Mouse (Mus musculus) heart, embryonic 13.5 days (tissue): ENCODE results near the gene 1500015O10Rik. TPM values are rescaled to one million over a fixed set of nuclear protein-coding genes. Genes with fewer than 3 reads are reported as not detected.

Experiments used
- ATAC-seq: fragments of 200-750 bp; cut with Nextera tagmentation; 2 replicates; pipeline ENCODE4 v1.8.0; 2017; ENCODE audit warnings: moderate TSS enrichment; ENCODE audit not compliant: insufficient number of reproducible peaks, low FRiP score, low TSS enrichment; ENCODE audit errors: extremely low read depth
- H3K27ac ChIP-seq: fragments of 300-500 bp; sonication (generic); replicated peaks from 2 replicates; pipeline ENCODE4 v1.5.1; 2015; ENCODE audit warnings: moderate library complexity, mild to moderate bottlenecking, inconsistent platforms
- H3K27me3 ChIP-seq: fragments of 300-500 bp; sonication (generic); replicated peaks from 2 replicates; pipeline ENCODE4 v1.6.1; 2015; ENCODE audit warnings: mild to moderate bottlenecking, inconsistent platforms
- H3K36me3 ChIP-seq: fragments of 300-500 bp; sonication (generic); 2 replicates; pipeline ENCODE4 v1.6.1; 2015; ENCODE audit warnings: mild to moderate bottlenecking, inconsistent platforms
- H3K4me1 ChIP-seq: fragments of 300-500 bp; sonication (generic); 2 replicates; pipeline ENCODE4 v1.6.1; 2015; ENCODE audit warnings: inconsistent platforms
- H3K4me2 ChIP-seq: fragments of 300-500 bp; sonication (generic); 2 replicates; pipeline ENCODE4 v1.6.1; 2015; ENCODE audit warnings: inconsistent platforms, mild to moderate bottlenecking, moderate library complexity
- H3K4me3 ChIP-seq: fragments of 300-500 bp; sonication (generic); 2 replicates; pipeline ENCODE4 v1.5.1; 2015; ENCODE audit warnings: moderate library complexity, mild to moderate bottlenecking, inconsistent platforms
- H3K9ac ChIP-seq: fragments of 300-500 bp; sonication (generic); 2 replicates; pipeline ENCODE4 v1.6.1; 2015; ENCODE audit warnings: inconsistent platforms, mild to moderate bottlenecking, moderate library complexity
- H3K9me3 ChIP-seq: fragments of 300-500 bp; sonication (generic); 2 replicates; pipeline ENCODE4 v1.6.1; 2016; ENCODE audit warnings: inconsistent platforms
- WGBS: fragments of 180-500 bp; shearing (Covaris S2); methylation state at CpG from one replicate; pipeline ENCODE4 v1.1.7; 2015; ENCODE audit warnings: mixed read lengths; 5-methylcytosine and 5-hydroxymethylcytosine counted together
- polyA plus RNA-seq: library from polyadenylated mRNA; unstranded; fragments of >200 nt; fragmentation: Nextera tagmentation; extraction: Ambion mirVana; gene quantifications from 2 replicates; pipeline ENCODE4 v1.2.1, GENCODE M21; 2015

The 1500015O10Rik gene
- polyA plus RNA-seq, result 9.9 and 10.3 TPM in 2 replicates

DNA sequence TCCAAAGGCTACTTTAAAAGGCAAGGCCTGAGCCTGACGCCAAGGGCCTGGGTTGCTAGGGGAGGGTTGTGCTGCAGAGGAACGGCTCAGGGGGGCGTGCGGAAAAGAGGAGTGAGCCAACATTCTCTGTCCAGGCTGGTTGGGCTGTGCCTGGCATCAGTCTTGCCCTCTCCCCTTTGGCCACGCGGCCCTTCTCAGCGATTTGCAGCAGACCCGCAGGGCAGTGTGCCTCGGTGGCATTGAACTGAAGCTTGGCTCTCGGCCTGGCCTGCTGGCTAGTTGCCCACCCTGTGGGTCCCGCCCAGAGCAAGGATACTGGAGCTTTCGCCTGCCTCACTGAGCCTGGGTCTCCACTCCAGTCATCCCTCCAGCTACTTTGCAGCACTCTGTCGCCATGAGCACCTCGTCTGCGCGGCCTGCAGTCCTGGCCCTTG lies at the start of gene 1500015O10Rik:
Gene 1500015O10Rik (plus strand): TSS at position 112 of the 434 bp plus-strand sequence.
- Histone ChIP-seq H3K4me1 (peaks cover 9% of the 10 kb centered on the region), H3K27me3 (no peaks in the 10 kb centered on the region), H3K4me3 (no peak within 1 kb of the TSS), H3K9me3 (no peaks in the 10 kb centered on the region; the same call in 1 of the 2 replicates), H3K36me3 (no peaks in the 10 kb centered on the region), H3K4me2 (peak within 1 kb of the TSS; percentile 33), H3K9ac (0 out of 2 replicates have a peak within 1 kb of the TSS, but pooled peaks have one; percentile 29), H3K27ac (peak within 1 kb of the TSS; percentile 10; the same call in 1 of the 2 replicates)
- 41% methylated on average over 16 of the region's 16 CpGs for WGBS
- peak; percentile 63; the same call in 1 of the 2 replicates for ATAC-seq

GRCm38 (mm10) chr1:43689983-43690382 lies 40.4 kb upstream of the 1500015O10Rik start:
- WGBS, result 85% methylated on average over 13 of the region's 13 CpGs
- ATAC-seq, result no peak
- no peak overlapping the region for H3K27ac ChIP-seq

DNA sequence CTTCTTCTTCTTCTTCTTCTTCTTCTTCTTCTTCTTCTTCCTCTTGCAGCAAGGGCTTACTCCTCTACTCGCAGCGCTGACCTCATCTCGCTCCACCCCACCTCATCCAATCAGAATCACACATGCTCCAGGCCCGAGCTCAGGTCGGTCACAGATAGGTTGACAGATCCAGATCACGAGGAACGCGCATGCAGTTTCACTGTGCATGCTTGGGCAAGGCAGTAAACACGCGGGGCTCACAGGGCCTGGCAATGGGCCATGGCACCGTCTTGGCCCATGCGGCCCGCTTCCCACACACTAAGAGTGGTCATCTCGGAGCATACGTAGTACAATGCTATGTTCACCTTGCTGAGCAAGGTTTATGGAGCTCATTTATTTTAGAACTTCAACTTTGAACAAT lies 39.9 kb upstream of the 1500015O10Rik start:
- Histone ChIP-seq H3K27me3 (no peaks in the 10 kb centered on the region), H3K4me2 (no peak overlapping the region), H3K9me3 (peaks cover 20% of the 10 kb centered on the region), H3K4me1 (peaks cover 26% of the 10 kb centered on the region), H3K4me3 (no peak overlapping the region), H3K27ac (no peak overlapping the region), H3K9ac (no peak overlapping the region), H3K36me3 (no peaks in the 10 kb centered on the region)
- 90% methylated on average over 15 of the region's 15 CpGs for WGBS
- ATAC-seq, result no peak

More at GRCm38 (mm10) chr1:43689983-43690382, 40.4 kb upstream of the 1500015O10Rik start:
- H3K4me1 ChIP-seq, result peaks cover 21% of the 10 kb centered on the region
- H3K27me3 ChIP-seq, result no peaks in the 10 kb centered on the region
- no peak overlapping the region for H3K4me2 ChIP-seq
- H3K4me3 ChIP-seq, result no peak overlapping the region
- H3K36me3 ChIP-seq, result no peaks in the 10 kb centered on the region
- H3K9me3 ChIP-seq, result peaks cover 20% of the 10 kb centered on the region
- no peak overlapping the region for H3K9ac ChIP-seq

- Histone ChIP-seq H3K27ac (peak overlapping the region; percentile 97), H3K4me2 (no peak overlapping the region), H3K27me3 (no peaks in the 10 kb centered on the region), H3K4me1 (peaks cover 42% of the 10 kb centered on the region), H3K4me3 (no peak overlapping the region), H3K9me3 (peaks cover 1% of the 10 kb centered on the region; the same call in 1 of the 2 replicates), H3K9ac (no peak overlapping the region), H3K36me3 (no peaks in the 10 kb centered on the region)
- ATAC-seq, result no peak
- WGBS, result 71% methylated on average over 3 of the region's 3 CpGs
These were observed 36.3 kb upstream of the 1500015O10Rik start for GRCm38 (mm10) chr1:43694076-43694475.

- H3K9ac ChIP-seq, result peak overlapping the region; percentile 50; the same call in 1 of the 2 replicates
- peak overlapping the region; percentile 45 for H3K4me2 ChIP-seq
- 15% methylated on average over 6 of the region's 6 CpGs for WGBS
- ATAC-seq, result peak; percentile 57; the same call in 1 of the 2 replicates
- H3K27ac ChIP-seq, result peak overlapping the region; percentile 97
- H3K4me1 ChIP-seq, result peaks cover 42% of the 10 kb centered on the region
- H3K9me3 ChIP-seq, result no peaks in the 10 kb centered on the region
- H3K27me3 ChIP-seq, result no peaks in the 10 kb centered on the region
- no peak overlapping the region for H3K4me3 ChIP-seq
- H3K36me3 ChIP-seq, result no peaks in the 10 kb centered on the region
These were observed 35.4 kb upstream of the 1500015O10Rik start for GRCm38 (mm10) chr1:43694851-43695545.

DNA sequence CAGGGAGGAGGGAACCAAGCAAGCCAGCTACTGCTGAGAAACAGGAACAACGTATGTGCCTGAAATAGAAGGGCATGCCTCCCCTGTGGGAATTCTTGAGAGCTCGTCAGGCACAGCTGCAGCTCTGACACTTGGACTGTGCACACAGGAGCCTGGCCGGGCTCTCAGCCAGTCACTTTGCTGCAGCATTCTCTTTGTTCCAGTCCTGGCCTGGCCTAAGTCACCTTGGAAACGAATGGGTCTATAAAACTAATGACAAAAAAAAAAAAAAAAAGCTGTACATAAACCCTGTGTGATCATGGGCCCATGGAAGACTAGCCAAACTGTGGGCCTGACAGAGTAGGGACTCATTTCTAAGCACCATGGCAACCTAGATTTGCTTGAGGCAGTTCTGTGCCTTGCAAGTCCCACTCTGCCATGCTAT lies 31.8 kb upstream of the 1500015O10Rik start:
- Histone ChIP-seq H3K4me2 (peak overlapping the region; percentile 30), H3K4me3 (no peak overlapping the region), H3K27me3 (no peaks in the 10 kb centered on the region), H3K27ac (peak overlapping the region; percentile 97), H3K9ac (no peak overlapping the region), H3K36me3 (no peaks in the 10 kb centered on the region), H3K4me1 (peaks cover 32% of the 10 kb centered on the region), H3K9me3 (no peaks in the 10 kb centered on the region)
- 6% methylated on average over 4 of the region's 4 CpGs for WGBS
- peak; percentile 81 for ATAC-seq

GRCm38 (mm10) chr1:43714841-43715240 lies 15.6 kb upstream of the 1500015O10Rik start:
- Histone ChIP-seq H3K4me1 (peaks cover 22% of the 10 kb centered on the region), H3K4me3 (no peak overlapping the region), H3K9ac (no peak overlapping the region), H3K9me3 (peaks cover 3% of the 10 kb centered on the region; the same call in 1 of the 2 replicates), H3K27ac (peak overlapping the region; percentile 1; the same call in 1 of the 2 replicates), H3K36me3 (no peaks in the 10 kb centered on the region), H3K4me2 (no peak overlapping the region), H3K27me3 (no peaks in the 10 kb centered on the region)
- no peak for ATAC-seq
- 58% methylated on average over 2 of the region's 2 CpGs for WGBS

DNA sequence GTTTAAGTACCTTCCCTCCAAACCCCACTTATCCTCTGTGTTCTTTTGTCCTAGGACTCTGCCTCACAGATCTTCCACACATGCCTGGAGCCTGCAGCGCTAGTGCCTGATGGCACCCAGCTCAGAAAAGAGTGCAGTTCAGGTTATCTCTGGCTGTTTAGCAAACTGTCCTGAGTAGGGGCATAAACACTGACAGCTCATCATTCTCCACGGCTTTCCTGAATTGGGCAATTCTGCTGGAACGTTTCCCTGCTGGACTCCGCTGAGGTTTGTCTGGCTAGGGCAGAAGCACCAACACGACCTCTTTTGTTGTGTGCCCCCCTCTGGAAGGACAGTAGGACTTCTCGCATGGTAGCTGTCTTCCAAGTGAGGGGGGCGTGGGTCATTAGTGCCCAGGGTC lies 12.4 kb upstream of the 1500015O10Rik start:
- Histone ChIP-seq H3K4me1 (peaks cover 22% of the 10 kb centered on the region), H3K36me3 (no peaks in the 10 kb centered on the region), H3K4me3 (no peak overlapping the region), H3K9ac (no peak overlapping the region), H3K4me2 (no peak overlapping the region), H3K9me3 (no peaks in the 10 kb centered on the region), H3K27ac (no peak overlapping the region), H3K27me3 (no peaks in the 10 kb centered on the region)
- 64% methylated on average over 7 of the region's 7 CpGs for WGBS
- ATAC-seq, result no peak

DNA sequence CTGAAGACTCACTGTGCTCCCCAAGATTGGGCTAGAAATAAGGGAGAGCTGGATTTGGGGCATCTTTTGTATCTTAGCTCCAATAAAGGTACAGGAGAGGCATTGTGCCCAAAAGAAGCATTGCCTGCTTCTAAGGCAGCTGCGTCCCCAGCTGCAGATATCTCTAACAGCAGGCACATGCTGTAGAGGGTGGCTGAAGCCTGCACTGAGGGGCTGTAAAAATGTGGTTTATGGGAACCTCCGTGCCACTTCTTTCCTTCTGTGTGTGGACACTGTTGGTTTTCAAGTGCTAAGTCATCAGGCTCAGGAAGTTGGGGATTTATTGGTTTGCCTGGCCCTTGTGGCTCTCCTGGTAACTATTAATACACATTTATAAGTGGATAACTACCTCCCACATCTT lies 11.6 kb upstream of the 1500015O10Rik start:
- ATAC-seq, result no peak
- H3K9ac ChIP-seq, result no peak overlapping the region
- 71% methylated on average over 2 of the region's 2 CpGs for WGBS
- peaks cover 22% of the 10 kb centered on the region for H3K4me1 ChIP-seq
- no peaks in the 10 kb centered on the region for H3K36me3 ChIP-seq
- no peaks in the 10 kb centered on the region for H3K9me3 ChIP-seq
- H3K27ac ChIP-seq, result no peak overlapping the region
- H3K27me3 ChIP-seq, result no peaks in the 10 kb centered on the region
- no peak overlapping the region for H3K4me2 ChIP-seq
- H3K4me3 ChIP-seq, result no peak overlapping the region

DNA sequence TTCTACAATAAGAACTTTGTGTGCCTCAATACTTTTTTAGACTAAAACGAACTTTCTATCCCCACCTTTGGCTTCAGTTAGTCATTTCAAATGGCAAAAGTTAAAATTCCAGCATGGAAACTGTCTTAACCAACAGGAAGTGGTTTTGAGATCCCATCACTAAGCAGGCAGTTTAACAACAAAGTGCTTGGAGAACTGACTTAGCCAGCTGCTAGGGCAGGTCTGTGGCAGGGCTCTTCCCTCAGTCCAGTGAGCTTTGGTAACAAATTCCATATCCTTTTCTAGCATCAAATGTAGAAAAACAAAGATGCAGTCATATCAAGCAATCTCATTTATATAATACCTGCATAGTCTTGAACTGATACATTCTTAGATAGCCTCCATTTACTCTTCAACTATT lies 7.9 kb upstream of the 1500015O10Rik start:
- Histone ChIP-seq H3K27ac (no peak overlapping the region), H3K4me3 (no peak overlapping the region), H3K4me1 (peaks cover 3% of the 10 kb centered on the region), H3K9me3 (no peaks in the 10 kb centered on the region; the same call in 1 of the 2 replicates), H3K9ac (no peak overlapping the region), H3K4me2 (no peak overlapping the region), H3K27me3 (no peaks in the 10 kb centered on the region), H3K36me3 (no peaks in the 10 kb centered on the region)
- 41% methylated on average over 1 of the region's 1 CpGs for WGBS
- ATAC-seq, result no peak

DNA sequence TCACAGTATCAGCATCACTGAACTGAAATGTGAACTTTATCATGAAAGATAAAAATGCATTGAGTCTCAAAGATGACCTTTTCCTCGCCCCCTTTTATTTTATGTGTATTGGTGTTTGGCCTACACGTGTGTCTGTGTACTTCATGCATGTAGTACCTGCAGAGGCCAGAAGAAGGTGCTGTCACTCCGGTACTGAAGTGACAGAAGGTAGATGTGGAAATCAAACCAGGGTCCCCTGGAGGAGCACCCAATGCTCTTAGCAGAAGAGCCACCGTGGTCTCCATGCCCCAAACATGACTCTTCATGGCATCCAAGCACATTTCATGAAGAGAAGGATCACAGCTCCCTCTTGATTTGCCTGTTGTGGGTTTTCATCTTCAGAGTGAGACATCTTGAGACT lies 1.7 kb downstream of the 1500015O10Rik start:
- Histone ChIP-seq H3K27ac (no peak overlapping the region), H3K4me2 (no peak overlapping the region), H3K36me3 (no peaks in the 10 kb centered on the region), H3K4me1 (peaks cover 9% of the 10 kb centered on the region), H3K9me3 (no peaks in the 10 kb centered on the region), H3K27me3 (no peaks in the 10 kb centered on the region), H3K9ac (no peak overlapping the region), H3K4me3 (no peak overlapping the region)
- ATAC-seq, result no peak
- WGBS, result 78% methylated on average over 4 of the region's 4 CpGs

DNA sequence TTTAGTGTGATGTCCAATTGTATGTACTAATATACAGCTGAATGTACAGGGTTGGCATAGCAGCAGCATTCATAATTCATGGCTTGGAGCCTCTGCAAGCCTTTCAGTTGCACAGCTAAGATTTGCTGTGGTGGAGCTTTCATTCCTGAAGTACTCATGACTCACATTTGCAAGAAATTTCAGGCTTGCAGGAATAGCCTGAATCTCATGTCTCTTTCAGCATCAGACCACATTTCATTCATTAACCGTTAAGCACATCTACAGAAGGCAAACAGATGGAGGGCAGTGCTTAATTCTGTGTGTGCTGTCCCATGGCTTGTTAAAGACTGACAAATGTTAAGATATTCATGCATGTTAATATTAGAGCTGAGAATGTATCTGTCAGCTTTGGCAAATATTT lies 2.3 kb downstream of the 1500015O10Rik start:
- no peak overlapping the region for H3K9ac ChIP-seq
- no peaks in the 10 kb centered on the region for H3K27me3 ChIP-seq
- WGBS, result 76% methylated on average over 1 of the region's 1 CpGs
- no peaks in the 10 kb centered on the region for H3K36me3 ChIP-seq
- no peaks in the 10 kb centered on the region for H3K9me3 ChIP-seq
- no peak for ATAC-seq
- no peak overlapping the region for H3K4me2 ChIP-seq
- H3K4me3 ChIP-seq, result no peak overlapping the region
- H3K4me1 ChIP-seq, result peaks cover 9% of the 10 kb centered on the region
- H3K27ac ChIP-seq, result no peak overlapping the region
